Mouse (Mus musculus): ENCODE data around the gene Mndal.
"Not testable (repeated sequence)": the region's sequence is repeated elsewhere in the genome, so short reads cannot be mapped to it uniquely, and the experiment has no call there.

The Mndal gene

DNA sequence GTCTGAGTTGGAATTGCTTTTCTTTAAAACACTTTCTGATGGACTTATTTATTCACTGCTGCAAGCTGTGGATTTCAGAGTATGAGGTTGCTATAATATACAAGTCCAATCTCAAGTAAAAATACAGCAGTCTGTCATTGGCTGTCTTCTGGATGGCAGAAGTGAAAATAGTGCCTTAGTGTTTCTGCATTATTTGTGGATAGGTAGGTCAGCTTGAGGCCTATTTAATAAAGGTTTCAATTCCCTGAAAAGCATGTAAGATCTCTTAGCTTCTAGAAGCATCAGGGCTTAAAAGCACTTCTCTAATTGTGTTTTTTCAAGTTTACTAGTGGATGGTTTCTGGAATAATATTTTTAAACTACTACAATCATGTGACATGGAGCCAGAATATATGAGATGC lies 52.5 kb downstream of the Mndal start:
- not testable (repeated sequence) for DNase-seq (ENCODE audit: low read depth)

DNA sequence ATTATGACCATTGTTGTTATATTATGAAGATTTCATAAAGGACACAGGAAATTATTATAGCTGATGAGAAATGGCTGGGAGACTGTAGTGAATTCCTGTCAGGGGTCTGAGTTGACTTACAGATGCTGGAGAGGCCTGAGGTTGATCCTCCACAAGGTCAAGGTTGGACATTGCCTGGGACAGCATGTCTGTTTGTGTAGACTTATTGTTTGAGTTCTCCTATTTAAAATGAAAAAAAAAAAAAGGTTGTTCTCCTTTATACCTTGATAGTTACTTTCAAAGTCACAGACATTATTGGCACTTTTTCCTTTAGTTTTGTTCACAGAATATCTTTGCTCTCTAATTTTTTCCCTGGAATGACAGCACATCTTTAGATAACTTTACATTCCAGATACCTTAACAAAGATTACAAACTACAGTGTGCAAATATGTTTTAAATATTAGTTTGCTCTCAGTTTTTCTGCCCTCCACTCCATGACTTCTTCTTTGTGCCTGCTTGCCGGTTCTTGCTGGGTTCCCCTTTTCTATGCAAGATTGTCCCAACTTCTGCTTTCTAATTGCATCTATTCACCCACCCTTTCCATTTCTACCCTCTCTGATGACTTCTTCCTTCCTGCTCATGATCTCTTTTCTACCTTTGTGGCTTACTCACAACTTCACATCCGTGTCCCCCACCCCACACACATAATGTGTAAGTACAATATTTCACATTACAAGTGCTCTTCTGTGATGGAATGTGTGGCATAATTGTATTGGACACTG lies 55.1 kb downstream of the Mndal start:
- DNase-seq (ENCODE audit: low read depth), result not testable (repeated sequence)

DNA sequence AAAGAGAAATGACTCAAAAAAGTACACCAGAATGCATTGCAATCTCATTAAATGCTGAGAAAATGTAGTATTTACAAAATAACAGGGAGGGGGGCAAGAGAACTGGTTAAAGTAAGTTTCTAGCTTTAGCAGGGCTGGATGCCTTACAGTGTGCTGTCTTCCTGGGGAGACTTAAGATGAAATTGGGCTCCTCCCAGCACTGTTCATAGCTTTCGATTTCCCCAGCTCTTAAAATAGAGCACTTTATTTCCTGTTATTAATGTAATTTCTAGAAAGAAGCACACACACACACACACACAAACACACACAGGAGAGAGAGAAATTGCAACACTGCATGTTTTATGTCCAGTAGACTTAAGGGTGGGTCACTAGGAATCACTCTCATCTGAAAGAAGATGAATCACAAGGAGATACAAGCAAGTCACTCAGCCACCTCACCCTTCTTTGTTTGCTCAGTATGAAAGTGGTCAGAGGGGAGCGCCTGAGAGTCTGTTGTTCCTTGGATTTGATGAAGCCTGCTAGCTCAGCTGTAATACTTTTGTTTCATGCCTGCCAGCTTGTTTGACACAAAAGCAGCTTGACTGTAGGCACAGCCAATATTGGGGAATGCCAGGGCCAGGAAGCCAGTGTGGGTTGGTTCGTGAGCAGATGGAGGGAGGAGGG lies 62.2 kb downstream of the Mndal start:
- not testable (repeated sequence) for DNase-seq (ENCODE audit: low read depth)

DNA sequence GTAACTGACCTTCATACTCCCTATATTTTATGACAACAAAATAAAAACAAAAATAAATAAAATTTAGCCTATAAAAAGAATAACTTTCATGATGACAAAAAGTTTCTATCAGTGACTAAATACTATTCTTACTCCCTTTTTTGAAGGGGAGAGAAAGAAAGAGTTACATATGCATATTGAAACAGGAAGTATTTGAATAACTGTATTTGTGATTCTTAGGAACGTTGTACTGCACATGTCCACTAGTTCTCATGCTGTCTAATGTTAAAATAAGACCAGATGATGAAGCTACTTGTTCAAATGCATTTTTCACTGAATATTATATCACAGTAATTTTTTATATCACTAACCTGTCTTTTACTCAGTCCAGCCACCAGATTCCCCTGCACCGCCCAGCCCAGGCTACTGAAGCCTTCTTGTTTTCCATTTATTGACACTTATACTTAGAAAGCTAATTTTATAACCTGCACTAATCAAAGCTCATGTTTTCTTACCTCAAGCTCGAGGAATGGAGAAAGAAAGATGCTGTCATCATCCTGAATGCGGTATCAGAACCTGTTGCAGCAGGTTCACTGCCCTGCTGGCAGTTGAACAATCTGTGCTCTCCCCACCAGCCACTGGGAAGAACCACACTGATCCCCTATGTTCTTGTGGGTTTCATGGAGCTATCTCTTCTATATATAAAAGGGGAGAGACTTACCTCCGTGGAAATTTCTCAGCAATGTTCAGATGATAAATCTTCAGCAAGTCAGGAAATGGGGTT lies 62.9 kb downstream of the Mndal start:
- not testable (repeated sequence) for DNase-seq (ENCODE audit: low read depth)

DNA sequence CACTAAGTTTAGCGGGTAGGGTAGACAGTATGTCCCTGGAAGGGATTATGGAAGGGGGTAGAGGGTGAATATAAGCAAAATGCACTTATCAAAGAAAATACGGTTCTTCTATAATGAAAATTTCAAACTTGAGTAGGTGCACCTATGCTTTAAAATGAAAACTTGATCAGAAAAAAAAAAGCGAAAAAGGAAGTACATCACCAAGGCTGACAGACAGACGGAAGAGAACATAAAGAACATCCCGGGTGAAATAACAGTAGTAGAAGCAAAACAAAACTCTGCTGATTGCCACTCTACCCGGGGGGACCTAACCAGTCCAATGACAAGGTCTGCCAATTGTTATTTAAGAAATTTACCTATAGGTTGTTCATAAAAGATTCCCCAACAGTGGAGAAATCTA lies 64.0 kb downstream of the Mndal start:
- not testable (repeated sequence) for DNase-seq (ENCODE audit: low read depth)

DNA sequence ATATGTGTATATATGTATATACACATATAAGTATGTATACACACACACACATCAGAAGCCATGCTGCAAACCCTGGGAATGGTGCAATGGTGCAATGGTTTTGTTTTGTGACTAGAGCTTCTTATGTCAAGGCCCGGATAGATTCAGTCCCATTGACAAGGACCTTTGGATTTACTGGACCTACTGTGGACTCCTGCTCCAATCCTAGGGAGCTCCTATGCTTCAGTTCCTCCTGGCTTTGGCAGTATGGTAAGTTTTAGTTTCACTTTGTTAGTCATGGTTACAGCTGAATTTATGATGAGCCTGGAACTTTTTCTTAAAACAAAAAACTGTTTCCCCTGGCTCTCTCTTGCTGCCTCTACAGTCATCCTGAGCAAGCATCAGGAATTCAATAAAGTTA lies 65.2 kb downstream of the Mndal start:
- DNase-seq (ENCODE audit: low read depth), result not testable (repeated sequence)

DNA sequence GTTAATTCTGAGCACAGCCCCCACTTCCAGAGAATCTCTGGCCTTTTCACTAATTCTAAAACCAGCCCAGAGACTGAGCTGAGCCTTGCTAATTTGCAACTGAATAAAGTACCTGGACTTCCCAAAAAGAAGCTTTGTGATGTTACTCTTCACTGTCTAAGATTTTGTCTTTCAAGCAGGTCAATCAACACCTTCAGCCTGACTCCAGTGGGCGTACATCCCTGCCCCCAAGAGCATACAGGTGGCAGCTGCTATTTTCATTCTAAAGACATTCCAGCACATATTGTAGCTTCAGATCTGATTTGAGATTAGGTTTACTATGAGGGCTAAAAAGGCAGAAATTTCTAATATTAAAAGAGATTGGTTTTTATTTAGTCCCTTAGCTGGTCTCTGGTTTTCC lies 73.7 kb downstream of the Mndal start:
- not testable (repeated sequence) for DNase-seq (ENCODE audit: low read depth)

DNA sequence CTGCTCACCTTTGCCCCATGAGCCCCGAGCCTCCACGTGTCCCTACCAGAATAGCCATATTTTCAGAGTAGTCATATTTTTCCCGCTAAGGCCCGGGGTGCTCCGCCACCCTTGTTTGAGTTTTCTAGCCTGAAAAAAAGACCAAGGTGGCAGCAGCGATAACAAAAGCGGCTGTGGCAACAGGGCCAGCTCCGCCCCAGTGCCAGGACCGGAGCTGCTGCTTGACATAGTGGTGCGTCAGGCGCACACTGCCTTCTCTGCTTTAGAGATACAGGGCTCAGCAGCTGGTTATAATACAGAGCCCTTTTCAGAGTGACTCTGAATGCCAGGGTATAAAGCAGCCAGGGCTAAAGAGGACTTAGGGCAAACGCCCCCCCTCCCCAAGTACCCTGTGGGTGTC lies 75.8 kb downstream of the Mndal start:
- DNase-seq (ENCODE audit: low read depth), result peak; percentile 9

DNA sequence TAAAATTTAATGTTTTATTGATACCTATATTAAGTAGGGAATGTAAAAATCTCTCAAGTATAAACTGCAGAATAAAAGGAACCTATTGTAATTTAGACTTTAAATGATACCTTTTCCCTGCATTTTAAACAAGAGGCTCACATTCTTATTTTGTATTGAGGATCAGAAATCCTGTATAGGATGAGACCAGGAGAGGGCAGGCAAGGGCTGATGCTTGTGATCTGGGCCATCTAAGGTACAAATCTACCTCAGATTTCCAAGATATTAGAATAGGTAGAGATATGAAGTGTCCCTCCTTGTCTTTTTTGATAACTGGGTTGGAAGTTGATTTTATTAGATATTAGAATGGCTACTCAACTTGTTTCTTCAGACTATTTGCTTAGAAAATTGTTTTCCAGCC lies 88.6 kb downstream of the Mndal start:
- DNase-seq (ENCODE audit: low read depth), result not testable (repeated sequence)

DNA sequence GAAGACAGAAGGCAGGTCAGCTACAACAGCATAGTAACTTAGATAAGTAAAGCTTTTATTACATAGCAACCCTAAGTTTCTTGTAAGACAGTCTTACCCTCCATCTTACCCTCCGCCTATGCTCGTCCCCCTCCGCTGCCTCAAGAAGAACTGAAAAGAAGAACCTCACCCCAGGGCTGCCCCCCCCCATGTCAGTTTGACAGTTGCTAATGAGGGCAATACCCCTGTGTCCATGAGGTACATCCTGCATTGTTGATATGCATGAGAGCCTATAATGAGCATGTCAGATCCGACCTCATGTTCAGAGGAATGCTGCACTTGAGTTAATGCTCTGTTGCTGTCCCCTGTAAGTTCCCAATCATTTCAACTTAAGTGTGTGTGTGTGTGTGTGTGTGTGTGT lies 89.4 kb downstream of the Mndal start:
- not testable (repeated sequence) for DNase-seq (ENCODE audit: low read depth)

DNA sequence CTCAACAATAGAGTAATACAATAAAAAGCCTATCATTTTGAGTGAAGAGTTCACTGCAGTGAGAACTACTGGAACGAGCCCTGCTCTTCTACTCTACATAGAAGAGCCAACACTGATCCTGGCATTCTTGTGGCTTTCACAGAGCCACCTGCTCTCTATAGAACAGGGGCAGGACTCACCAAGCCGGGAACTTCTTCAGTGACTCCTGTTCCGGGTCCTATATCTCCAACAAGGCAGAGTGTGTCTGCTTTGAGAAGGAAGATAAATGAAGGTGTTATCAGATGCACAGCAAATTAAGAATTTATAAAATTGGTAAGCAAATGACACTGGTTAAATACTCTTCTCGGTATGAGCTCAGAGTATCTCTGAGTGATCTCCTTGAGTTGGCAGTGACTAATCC lies 96.1 kb downstream of the Mndal start:
- not testable (repeated sequence) for DNase-seq (ENCODE audit: low read depth)

DNA sequence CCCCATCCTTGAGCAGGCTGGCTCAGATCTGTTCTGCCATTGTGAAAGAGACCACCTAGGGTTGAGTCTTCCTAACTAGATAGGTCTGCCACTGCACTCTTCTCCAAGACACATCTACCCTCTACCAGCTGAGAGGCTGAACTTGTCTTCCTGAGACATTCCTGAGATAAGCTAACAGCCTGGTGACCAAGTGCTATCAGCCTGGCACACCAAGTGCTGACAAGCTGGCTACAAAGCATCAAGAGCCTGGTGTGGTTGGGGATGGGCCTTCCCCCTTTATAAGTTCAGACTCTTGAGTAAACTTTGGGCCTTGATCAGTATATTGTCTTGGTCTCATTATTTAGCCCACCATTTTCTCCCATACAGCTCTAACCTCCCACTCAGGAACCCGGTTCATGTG lies 97.5 kb downstream of the Mndal start:
- no peak for DNase-seq (ENCODE audit: low read depth)

DNA sequence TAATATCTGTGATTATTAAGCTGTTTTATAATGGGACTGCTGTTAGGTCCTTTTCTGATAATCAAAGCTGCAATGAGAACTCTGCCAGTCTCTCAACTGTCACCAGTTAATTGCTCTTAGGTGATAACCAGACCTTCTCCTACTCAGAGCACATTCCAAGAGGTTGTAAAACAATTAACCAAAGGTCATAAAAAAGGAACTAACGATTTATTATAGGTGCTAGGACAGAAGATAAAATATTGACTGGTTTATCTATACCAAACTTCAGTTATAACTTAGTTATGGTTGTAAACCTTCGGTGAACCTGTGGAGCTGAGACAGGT lies 120.8 kb downstream of the Mndal start:
- DNase-seq (ENCODE audit: low read depth), result not testable (repeated sequence)

DNA sequence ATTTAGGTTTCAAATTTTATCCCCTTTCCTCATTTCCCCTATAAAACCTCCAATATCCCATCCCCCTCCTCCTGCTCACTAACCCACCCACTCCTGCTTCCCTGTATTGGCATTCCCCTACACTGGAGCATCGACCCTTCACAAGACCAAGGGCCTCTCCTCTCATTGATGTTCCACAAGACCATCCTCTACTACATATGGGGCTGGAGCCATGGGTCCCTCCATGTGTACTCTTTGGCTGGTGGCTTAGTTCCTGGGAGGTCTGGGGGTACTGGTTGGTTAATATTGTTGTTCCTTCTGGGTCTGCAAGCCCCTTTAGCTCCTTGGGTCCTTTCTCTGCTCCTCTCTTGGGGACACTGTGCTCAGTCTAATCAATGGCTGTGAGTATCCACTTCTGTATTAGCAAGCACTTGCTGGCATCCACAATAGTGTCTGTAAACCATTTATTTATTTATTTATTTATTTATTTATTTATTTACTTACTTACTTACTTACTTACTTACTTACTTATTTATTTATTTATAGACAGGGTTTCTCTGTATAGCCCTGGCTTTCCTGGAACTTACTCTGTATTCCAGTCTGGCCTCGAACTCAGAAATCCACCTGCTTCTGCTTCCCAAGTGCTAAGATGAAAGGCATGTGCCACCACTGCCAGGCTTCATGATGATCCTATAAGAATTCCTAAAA lies 121.4 kb downstream of the Mndal start:
- DNase-seq (ENCODE audit: low read depth), result not testable (repeated sequence)

DNA sequence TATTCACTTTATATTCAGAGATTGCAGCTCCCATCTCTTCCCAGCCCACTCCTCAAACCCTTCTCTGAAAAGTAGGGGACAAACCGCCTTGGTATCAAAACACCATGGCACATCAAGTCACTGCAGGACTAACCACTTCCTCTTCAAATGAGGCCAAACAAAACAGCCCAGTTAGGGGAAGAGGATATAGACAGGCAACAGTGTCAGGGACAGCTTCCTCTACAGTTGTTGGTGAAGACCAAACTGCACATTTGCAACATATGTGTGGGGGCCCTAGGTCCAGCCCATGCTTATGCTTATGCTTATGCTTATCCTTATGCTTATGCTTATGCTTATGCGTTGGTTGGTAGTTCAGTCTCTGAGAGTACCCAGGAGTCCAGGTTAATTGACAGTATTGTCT lies 133.0 kb downstream of the Mndal start:
- DNase-seq (ENCODE audit: low read depth), result not testable (repeated sequence)

DNA sequence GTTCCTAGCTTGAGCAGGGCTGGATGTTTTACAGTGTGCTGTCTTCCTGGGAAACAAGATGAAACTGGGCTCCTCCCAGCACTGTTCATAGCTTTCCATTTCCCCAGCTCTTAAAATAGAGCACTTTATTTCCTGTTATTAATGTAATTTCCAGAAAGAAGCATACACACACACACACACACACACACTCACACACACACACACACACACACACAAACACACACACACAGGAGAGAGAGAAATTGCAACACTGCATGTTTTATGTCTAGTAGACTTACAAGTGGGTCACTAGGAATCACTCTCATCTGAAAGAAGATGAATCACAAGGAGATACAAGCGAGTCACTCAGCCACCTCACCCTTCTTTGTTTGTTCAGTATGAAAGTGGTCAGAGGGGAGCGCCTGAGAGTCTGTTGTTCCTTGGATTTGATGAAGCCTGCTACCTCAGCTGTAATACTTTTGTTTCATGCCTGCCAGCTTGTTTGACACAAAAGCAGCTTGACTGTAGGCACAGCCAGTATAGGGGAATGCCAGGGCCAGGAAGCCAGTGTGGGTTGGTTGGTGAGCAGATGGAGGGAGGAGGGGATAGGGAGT lies 139.5 kb downstream of the Mndal start:
- DNase-seq (ENCODE audit: low read depth), result not testable (repeated sequence)

DNA sequence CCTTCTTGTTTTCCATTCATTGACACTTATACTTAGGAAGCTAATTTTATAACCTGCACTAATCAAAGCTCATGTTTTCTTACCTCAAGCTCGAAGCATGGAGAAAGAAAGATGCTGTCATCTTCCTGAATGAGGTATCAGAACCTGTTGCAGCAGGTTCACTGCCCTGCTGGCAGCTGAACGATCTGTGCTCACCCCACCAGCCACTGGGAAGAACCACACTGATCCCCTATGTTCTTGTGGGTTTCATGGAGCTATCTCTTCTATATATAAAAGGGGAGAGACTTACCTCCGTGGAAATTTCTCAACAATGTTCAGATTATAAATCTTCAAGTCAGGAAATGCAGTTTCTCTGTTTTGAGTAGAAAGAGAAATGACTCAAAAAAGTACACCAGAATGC lies 140.1 kb downstream of the Mndal start:
- not testable (repeated sequence) for DNase-seq (ENCODE audit: low read depth)

DNA sequence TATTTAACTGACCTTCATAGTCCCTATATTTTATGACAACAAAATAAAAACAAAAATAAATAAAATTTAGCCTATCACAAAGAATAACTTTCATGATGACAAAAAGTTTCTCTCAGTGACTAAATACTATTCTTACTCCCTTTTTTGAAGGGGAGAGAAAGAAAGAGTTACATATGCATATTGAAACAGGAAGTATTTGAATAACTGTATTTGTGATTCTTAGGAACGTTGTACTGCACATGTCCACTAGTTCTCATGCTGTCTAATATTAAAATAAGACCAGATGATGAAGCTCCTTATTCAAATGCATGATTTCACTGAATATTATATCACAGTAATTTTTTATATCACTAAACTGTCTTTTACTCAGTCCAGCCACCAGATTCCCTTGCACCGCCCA lies 140.5 kb downstream of the Mndal start:
- not testable (repeated sequence) for DNase-seq (ENCODE audit: low read depth)

Measured in c-Kit-positive CD71-positive TER-119-negative erythroid progenitor cells, embryonic 14.5 days (primary cell).